Mouse (Mus musculus): ENCODE data around the gene Hnrnpa2b1.
"Not testable (repeated sequence)": the region's sequence is repeated elsewhere in the genome, so short reads cannot be mapped to it uniquely, and the experiment has no call there.

Gene Hnrnpa2b1

DNA sequence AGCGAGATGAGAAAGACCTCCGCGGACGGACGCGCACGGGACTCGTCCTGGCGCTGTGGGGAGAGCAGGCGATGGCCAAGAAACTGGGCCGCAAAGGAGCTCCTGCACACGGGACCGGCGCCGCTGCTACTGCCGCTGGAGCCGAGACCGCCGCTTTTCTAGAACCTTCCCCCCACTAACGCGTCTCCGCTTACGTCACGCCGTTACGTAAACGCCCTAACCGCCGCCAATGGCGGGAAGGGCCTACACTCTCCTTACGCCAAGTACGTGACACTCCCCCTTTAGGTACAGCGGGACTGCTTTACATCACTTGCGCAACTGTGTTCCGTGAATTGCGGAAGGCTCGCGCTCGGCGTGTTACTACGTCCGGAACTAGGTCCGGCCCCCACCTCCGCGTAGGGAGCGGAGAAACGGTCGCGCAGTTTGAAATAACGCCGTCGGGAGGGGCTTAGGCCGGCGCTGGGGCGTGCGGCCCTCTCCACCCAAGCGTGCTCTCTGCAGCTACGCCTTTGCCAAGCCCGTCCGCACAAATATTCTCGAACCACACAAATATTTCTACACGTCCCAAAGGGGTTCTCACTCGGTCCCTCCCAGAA, at the start of gene Hnrnpa2b1:
Hnrnpa2b1 (minus strand) TSS at position 180 of the 596 bp plus-strand sequence.
- peak; percentile 95 for DNase-seq (ENCODE audit: low spot score)

DNA sequence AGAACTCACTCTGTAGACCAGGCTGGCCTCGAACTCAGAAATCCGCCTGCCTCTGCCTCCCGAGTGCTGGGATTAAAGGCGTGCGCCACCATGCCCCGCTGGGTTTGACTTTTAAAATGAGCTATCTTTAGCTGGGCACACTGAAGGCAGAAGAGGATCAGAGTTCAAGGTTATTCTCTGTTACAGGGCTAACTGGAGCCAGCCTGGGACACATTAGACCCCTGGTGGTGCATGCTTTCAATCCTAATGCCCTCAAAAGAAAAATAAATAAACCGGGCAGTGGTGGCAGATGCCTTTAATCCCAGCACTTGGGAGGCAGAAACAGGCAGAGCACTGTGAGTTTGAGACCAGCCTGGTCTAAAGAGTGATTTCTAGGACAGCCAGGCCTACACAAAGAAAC, 45.2 kb upstream of the Hnrnpa2b1 start:
- no peak for DNase-seq (ENCODE audit: low spot score)

DNA sequence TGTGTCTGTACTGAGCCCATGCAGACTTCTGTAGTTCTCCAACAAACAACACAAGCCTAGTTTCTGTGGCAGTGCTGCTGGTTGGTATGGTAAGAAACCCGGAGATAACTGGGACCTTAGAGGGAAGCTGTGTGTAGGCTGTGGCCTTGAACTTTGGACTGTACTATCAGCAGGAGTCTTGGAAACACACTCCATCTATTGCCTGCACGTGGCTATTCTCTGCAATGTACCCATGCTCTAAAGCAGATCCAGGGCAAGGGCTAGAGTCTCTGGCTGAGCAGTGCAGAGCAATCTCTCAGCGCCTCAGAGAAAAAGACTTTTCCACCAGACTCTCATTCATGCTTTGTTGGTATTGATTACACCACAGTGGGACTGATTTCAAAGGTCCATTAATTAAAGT, 44.1 kb upstream of the Hnrnpa2b1 start:
- no peak for DNase-seq (ENCODE audit: low spot score)

DNA sequence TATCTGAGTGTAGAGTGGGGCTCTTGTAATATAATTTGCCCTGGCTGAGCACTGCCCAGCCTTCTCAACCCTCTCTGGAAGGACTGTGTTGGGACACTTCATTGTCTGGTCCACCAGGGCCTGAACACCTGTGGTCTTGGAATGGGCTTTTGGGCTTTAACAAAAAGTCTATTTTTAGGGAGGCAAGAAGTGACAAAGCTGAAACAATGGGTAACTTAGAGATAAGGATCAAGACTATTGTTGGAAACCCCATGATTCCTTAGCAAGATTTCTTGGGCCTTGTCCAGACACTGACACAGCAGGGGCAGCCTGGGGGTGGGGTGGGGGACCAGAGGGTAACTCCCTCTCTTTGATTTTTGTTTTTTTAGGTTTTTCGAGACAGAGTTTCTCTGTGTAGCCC, 41.3 kb upstream of the Hnrnpa2b1 start:
- no peak for DNase-seq (ENCODE audit: low spot score)

DNA sequence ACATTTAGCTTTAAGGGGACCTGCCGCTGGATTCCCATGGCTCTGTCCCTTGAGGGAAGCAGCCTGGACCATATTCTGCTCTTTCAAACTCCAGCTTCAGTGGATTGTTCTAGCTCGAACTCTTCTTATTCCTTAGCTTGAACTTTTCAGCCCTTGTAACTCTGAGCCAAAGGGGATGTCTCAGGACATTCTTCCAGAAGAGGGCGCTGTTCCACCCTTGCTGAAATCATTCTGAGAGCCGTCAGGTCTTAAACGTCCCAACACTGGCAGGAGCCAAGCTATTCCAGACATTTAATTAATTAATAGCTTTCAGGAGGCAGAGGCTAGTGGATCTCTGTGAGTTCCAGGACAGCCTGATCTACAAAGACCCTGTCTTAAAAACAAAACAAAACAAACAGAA, 40.4 kb upstream of the Hnrnpa2b1 start:
- no peak for DNase-seq (ENCODE audit: low spot score)

DNA sequence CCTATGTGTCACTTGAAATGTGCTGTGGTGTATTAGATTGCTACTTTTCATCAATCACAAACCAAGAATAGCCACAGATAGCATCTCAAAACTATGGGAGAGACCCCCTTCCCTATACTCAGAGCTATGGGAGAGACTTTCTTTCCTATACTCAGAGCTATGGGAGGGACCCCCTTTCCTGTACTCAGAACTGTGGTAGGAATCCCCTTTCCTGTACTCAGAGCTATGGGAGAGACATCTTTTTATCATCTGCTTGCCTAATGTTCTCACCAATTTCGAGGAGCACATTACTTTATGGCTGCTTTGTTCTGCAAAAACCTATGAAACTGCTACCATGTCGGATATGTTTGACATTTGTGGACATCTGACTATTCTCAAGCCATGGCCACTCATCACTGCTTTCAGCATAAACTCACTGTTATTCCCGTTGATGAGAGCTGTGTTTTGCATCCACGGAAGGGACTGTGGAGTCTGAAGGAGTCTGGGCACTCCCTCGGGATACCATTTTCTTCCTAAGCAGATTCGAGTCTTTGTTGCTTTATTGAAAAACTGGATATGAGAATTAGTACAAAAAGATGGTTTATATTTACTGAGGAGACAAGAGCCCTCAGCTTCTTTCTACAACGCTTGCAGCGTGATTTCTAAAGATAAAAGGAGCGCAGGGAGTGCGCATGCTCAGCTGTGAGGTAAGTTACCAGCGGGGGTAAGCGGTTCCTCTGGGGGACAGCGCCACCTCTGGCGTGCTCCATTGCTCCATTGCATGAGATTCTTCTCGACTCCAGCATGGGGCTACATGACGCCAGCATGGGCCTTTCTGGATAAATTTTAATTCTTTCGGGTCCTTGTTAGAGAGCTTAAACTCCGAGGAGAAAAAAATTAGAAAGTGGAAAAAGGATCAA, 39.3 kb upstream of the Hnrnpa2b1 start:
- DNase-seq (ENCODE audit: low spot score), result peak; percentile 27

DNA sequence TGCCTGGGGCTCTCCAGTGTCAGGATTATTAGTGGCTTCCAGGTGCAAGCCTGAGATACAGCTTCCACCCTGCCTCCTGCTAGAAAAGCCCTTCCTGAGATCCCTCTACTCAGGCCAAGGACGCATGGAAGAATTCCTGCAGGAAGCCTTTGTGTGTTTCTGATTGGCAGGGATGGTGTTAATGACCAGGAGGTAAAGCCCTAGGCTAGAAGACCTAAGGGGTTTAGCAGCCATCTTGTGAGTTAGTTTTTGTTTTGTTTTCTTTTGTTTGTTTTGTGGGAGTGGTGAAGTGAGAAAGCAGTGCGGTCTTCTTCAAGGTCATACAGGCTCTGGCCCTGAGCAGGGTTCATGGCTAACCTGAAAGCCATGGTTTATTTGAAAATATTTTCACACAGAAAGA, 37.9 kb upstream of the Hnrnpa2b1 start:
- DNase-seq (ENCODE audit: low spot score), result no peak

DNA sequence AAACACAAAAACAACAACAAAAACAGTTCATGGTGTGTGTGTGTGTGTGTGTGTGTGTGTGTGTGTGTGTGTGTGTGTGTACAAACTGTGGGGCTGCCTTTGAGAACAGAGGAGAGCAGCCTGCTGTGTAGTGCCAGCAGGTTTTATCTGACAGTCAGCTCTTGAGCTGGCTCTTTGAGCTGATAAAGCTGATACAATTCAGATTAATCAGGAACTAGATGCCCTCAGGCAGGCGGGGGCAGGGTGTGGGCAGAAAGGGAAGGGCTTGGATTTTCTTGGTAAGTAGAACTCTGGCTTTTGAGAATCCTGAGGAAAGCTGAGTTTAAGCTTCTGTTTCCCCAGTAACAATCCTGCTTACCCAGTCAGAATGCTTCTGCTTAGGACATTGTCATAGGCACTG, 36.0 kb upstream of the Hnrnpa2b1 start:
- DNase-seq (ENCODE audit: low spot score), result no peak

DNA sequence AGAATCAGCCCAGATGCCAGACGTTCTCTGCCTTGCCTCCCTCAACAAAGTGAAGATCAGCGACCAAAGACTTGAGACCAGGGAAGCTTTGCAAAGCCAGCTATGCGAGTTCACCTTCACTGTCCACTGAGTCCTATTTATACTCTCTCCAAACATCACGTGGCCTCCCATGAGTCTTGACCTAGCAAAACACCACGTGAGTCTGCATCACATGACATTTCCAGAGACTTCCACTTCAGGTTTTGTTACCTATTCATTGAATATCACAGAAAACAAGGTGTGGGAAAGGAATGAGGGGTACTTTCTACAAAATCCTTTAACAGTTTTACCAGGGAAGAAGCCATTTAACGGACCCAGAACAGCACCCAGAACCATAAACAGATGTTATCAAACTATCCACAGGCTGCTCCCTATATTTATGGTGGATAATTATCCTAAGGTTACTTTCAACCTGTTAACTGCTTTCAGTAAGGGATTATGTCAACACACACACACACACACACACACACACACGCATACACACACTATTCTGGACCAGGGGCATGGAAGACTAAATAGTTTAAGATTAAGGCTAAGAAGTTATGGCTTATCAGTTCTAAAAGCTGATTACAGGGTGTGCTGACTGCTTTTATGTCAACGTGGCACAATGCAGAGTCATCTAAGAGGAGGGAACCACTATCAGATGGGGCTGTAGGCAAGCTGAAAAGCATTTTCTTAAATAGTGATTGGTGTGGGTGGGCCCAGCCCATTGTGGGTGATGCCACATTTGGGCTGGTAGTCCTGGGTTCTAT, 27.8 kb upstream of the Hnrnpa2b1 start:
- DNase-seq (ENCODE audit: low spot score), result no peak

DNA sequence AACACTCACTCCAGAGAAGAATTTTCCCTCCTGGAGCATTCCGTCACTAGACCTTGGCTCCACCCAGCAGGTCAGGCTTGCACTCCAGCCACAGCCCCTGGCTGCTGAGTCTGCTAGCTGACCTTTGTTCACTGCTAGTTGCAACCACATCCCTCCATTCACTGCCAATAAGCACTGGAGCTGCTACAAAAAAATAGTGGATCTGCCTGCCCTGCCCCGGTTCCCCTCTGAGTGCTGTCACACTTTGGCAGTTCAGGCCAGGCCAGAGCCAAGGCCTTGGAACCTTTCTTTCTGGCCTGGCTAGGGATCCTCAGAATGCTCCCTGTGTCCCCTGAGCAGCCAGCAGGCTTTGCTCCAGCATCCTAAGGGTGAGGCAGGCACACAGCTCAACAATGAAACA, 20.1 kb upstream of the Hnrnpa2b1 start:
- peak; percentile 29 for DNase-seq (ENCODE audit: low spot score)

DNA sequence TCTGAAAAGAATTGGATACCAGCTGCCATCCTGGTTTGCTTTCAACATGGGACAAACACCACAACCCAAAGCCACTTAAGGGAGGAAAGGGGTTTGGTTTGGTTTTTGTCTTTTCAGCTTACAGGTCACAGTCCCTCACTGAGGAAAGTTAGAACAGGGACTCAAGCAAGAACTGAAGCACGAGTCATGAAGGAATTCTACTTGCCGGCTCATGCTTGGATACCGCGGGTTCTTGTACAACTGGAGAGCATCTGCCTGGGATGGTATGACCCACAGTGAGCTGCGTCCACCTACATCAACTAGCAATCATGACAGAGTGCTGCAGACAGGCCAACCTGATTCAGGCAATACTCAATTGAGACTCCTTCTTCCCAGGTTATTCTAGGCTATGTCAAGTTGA, 17.0 kb upstream of the Hnrnpa2b1 start:
- DNase-seq (ENCODE audit: low spot score), result no peak

DNA sequence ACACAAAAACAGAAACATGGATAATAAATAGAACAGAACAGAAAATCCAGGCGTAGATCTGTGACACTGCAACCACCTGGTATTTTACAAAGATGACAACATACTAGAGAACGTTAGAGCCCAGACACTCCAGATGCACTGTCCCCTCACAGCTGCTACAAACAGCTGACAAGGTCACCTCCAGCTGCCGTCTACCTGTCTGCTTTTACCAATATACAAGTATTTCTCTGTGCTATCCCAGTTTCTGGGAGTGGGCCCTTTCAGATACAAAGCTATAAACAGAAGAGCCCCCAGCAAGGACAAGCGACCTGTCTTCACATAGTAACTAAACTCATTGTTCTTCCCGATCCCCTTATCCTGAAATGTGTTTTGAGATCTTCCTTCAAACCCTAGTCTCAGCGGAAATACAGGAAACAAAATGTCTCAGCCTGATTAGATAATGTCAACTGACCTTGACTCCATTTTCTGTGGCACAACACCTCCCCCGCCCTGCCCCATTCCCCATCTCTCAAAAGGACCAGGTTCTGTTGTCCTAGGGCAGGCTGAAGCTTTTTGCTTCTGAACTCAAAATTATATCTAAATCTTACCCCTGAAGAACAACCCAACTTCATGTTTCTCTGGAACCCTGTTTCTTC, 16.5 kb upstream of the Hnrnpa2b1 start:
- no peak for DNase-seq (ENCODE audit: low spot score)

DNA sequence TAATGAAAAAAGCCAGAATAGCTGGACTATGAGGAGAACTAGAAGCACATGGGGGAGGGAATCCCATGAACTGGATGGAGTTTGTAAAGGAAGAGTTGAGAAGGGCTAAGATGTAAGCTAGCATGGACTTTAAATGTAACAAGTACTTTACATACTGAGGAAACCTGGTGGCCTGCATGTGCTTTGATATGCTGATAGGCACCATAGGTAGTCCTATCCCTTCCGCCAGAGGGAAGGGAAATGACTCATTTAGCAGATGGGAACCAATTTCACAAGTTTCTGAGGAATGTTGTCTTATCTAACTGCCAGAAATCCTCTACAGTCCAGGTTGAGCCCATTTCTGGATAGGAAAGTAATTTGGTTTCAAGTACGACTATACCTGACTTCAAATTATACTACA, 16.0 kb upstream of the Hnrnpa2b1 start:
- no peak for DNase-seq (ENCODE audit: low spot score)

DNA sequence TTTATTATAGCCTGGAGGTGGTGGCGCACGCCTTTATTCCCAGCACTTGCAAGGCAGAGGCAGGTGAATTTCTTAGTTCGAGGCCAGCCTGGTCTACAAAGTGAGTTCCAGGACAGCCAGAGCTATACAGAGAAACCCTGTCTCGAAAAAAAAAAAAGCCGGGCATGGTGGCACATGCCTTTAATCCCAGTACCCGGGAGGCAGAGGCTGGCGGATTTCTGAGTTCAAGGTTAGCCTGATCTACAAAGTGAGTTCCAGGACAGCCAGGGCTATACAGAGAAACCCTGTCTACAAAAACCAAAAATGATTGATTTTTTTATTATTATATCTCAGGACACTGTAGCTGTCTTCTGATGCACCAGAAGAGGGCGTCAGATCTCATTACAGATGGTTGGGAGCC, 14.9 kb upstream of the Hnrnpa2b1 start:
- not testable (repeated sequence) for DNase-seq (ENCODE audit: low spot score)

DNA sequence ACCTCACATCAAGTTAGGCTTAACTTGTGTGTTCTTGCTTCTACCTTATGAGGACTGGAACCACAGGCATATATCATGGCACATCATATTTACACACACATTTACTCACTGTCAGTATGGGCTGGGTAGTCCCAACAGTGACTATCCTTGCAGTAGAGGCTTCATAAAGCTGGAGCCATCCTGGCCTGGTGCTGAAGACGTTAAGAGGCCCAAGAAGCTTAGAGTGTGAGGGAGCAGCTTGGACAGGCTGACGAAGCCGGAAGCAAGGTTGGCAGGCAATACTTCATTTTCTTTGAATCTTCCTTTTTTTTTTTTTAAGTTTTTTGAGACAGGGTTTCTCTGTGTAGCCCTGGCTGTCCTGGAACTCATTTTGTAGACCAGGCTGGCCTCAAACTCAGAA, 14.2 kb upstream of the Hnrnpa2b1 start:
- DNase-seq (ENCODE audit: low spot score), result no peak

DNA sequence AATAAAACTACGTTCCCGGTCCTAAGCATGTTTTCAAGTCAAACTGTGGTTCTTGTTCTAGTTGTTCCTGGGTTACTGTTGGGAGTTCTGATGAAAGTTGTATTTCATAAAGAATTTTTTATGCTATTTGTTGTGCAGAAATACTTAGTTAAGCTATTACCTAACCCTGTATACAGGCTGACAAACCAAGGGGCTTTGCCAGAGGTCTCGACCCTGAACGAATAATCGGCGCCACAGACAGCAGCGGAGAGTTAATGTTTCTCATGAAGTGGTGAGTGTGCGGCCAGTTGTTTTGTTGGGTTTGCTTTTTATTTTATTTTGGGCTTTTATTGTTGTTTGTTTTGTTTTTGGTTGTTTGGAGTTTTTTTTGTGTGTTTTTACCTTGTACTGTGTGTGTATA, 11.9 kb upstream of the Hnrnpa2b1 start:
- no peak for DNase-seq (ENCODE audit: low spot score)

DNA sequence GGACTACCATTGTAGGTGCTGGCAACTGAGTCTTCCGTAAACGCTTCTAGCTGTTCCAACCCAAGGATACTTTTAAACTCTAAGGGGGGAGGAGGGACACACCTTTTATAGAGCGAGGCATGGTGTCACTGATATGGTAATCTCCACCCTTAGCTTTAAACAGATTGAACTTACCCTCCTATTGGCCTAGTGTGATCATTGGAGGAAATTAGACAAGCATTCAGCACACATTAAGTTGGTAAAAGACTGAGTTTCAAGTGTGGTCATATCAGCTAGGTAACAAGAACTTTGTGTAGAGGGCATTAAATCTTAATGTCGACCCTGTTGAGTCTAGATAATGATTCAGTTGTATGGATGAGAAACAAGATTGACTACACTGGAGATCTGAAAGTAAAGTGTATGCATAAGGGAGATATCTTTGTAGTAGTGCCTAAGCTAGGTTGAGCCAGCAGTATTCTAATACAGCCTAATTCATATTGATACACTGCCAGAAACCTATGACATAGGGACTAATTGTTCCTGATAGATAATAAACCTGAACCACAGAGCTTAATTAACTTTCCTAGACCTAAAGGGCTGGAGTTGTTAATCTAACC, 9.5 kb upstream of the Hnrnpa2b1 start:
- DNase-seq (ENCODE audit: low spot score), result no peak

DNA sequence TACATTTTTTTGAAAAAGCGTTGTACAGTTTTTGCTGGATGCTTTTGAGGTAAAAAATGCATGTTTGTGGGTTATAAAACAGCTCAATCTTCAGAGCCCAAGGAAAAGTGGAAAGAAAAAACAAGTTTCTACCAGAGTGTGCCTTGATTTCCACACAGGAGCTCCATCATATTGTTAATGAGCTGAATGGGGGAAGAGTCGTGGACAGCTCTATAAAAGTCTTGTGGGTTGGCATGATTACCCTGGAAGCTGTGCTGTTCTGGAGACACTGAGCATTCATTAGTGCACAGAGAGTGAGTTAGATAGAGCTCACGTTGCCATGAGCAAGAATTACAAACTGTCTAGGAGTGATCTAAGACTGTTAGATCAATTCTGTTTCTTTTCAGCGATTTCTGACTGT, 2.5 kb upstream of the Hnrnpa2b1 start:
- no peak for DNase-seq (ENCODE audit: low spot score)

DNA sequence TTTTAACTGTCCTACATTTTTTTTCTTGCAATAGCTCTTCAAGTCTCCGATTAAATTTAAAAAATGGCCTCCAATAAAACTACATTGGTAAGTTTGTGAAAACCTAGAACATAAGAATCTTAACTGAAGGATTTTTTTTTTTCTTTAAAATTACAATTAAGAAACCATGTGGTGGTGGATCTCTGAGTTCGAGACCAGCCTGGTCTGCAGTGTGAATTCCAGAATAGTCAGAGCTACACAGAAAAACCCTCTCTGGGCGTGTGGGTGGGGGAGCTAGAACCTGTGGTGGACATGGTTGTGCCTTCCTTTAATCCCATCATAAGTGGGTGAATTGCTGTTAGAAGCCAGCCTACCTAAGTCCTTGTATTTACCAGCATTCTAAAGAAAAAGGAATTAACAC, 2.1 kb upstream of the Hnrnpa2b1 start:
- no peak for DNase-seq (ENCODE audit: low spot score)

DNA sequence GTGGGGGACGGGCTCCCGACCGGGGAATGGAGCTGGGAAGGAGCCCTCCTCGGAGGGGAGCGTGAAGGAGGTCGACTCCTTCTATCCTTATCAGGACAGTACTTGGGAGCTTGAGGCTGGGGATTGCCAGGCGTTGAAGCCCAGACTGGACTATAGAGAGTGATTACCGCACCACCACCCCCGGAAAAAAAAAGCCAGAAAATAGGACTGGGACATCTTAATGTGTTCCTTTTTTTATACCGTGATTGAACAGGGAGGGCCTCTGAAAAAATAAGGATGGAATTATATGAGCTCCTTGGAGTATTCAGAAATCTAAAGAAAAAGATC, 1.4 kb upstream of the Hnrnpa2b1 start:
- DNase-seq (ENCODE audit: low spot score), result no peak

DNA sequence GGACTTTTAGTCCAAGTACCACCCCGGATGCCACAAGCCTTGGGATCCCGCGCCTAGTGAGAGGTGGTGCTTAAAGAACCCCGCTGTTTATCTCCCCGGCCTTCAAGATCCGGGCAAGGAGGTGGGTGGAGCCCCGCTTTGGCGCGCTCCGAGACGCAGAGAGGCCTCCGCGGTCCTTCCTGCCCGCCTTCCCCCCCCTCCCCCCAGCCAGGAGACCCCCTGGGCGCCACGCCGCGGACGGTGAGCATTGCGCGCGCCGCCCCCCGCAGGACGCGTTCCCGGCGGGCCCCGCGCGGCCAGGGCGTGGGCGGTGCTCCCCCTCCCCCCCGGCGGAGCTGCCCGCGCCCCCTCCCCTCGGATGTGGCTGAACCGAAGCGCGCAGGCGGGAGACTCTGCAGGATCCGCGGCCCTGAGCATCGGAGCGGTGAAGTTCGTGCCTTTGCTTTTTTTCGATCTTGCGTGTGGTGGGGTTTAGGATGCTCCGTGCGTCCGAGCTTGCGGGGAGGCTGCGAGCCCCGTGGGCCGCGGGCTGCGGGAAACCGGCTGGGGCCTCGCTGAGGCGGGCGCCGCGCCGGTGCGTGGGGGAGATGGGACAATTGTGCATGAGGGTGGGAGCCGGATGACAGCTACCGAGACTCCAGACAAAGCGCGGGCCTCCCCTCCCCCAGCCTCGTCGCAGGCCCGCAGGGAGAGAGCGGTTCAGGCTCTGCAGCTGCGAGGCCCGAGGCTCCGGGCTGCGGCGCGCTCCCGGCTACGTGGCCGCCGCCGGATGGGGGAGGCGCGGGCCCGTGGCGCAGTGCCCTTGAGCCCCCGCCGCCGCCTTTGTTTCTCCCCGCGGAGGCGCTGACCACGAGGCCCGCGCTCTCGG, 851 bp upstream of the Hnrnpa2b1 start, which contains the start of gene Cbx3:
Cbx3 (plus strand) TSS at position 50 of the 868 bp plus-strand sequence.
- peak; percentile 85 for DNase-seq (ENCODE audit: low spot score)

All from ovary, adult 18-20 months (tissue).